Mouse (Mus musculus) MEL (cell line): ENCODE results near the gene Psmd3. TPM values are rescaled to one million over a fixed set of nuclear protein-coding genes. Genes with fewer than 3 reads are reported as not detected.

Experiments
- DNase-seq: peaks from one replicate; pipeline ENCODE4 v3.0.0; 2011; ENCODE audit warnings: low read depth, low spot score
- H3K27ac ChIP-seq: 2 replicates; pipeline ENCODE4 v1.5.1; 2012; ENCODE audit warnings: low read depth, mild to moderate bottlenecking, control low read depth, low read length, moderate library complexity; ENCODE audit not compliant: control insufficient read depth
- H3K27me3 ChIP-seq, 2 experiments: fragments of 150-350 bp in 1 of 2; sonication (generic) in 1 of 2; 2 replicates each; pipeline ENCODE4 v1.6.1; 2012; ENCODE audit warnings: low read length in 2 of 2, mild to moderate bottlenecking in 2 of 2, improper control_type of control experiment in 1 of 2, moderate library complexity in 1 of 2; ENCODE audit not compliant: insufficient read depth in 2 of 2, control insufficient read depth in 1 of 2
- H3K36me3 ChIP-seq, 2 experiments: 2 replicates each; pipeline ENCODE4 v1.6.1; 2012 to 2014; ENCODE audit warnings: low read length in 2 of 2, improper control_type of control experiment in 1 of 2, inconsistent platforms in 1 of 2, mild to moderate bottlenecking in 1 of 2; ENCODE audit not compliant: insufficient read depth in 2 of 2, control insufficient read depth in 1 of 2
- H3K4me1 ChIP-seq, 2 experiments: fragments of 150-350 bp in 1 of 2; sonication (generic) in 1 of 2; 2 replicates each; pipeline ENCODE4 v1.6.1; 2012; ENCODE audit warnings: low read length in 2 of 2, improper control_type of control experiment in 1 of 2, mild to moderate bottlenecking in 1 of 2; ENCODE audit not compliant: insufficient read depth in 2 of 2, control insufficient read depth in 1 of 2
- H3K4me3 ChIP-seq, 2 experiments: fragments of 150-350 bp in 1 of 2; sonication (generic) in 1 of 2; 2 replicates each; pipeline ENCODE4 v1.5.1; 2012; ENCODE audit warnings: low read depth in 2 of 2, low read length in 2 of 2, mild to moderate bottlenecking in 2 of 2, moderate library complexity in 2 of 2, control low read depth in 1 of 2, improper control_type of control experiment in 1 of 2; ENCODE audit not compliant: control insufficient read depth in 1 of 2, insufficient read depth in 1 of 2
- H3K79me2 ChIP-seq: 2 replicates; pipeline ENCODE4 v1.6.1; 2012; ENCODE audit warnings: mild to moderate bottlenecking, low read length, moderate library complexity; ENCODE audit not compliant: control insufficient read depth, poor library complexity, insufficient read depth
- H3K9ac ChIP-seq: 2 replicates; pipeline ENCODE4 v1.6.1; 2012; ENCODE audit warnings: low read depth, mild to moderate bottlenecking, control low read depth, low read length, moderate library complexity; ENCODE audit not compliant: control insufficient read depth, poor library complexity, severe bottlenecking
- H3K9me3 ChIP-seq: fragments of 150-350 bp; sonication (generic); replicated peaks from 2 replicates; pipeline ENCODE4 v1.6.1; 2012; ENCODE audit warnings: mild to moderate bottlenecking, low read length, improper control_type of control experiment, moderate library complexity; ENCODE audit not compliant: insufficient read depth
- BHLHE40 ChIP-seq: IDR thresholded peaks from 2 replicates; pipeline ENCODE4 v1.6.1; 2012; ENCODE audit warnings: low read depth, mild to moderate bottlenecking, inconsistent platforms, low read length, improper control_type of control experiment, borderline replicate concordance
- CHD2 ChIP-seq: IDR thresholded peaks from 2 replicates; pipeline ENCODE4 v1.6.1; 2011; ENCODE audit warnings: low read length, improper control_type of control experiment
- E2F4 ChIP-seq: IDR thresholded peaks from 2 replicates; pipeline ENCODE4 v1.6.1; 2011; ENCODE audit warnings: low read depth, low read length, improper control_type of control experiment, borderline replicate concordance
- EP300 ChIP-seq, 2 experiments: IDR thresholded peaks; 2 replicates each; pipeline ENCODE4 v1.6.1; 2011; ENCODE audit warnings: improper control_type of control experiment in 2 of 2, low read length in 2 of 2, low read depth in 1 of 2, mild to moderate bottlenecking in 1 of 2
- ETS1 ChIP-seq: IDR thresholded peaks from 2 replicates; pipeline ENCODE4 v1.6.1; 2012; ENCODE audit warnings: low read depth, mild to moderate bottlenecking, inconsistent platforms, low read length, improper control_type of control experiment, moderate library complexity
- HCFC1 ChIP-seq: IDR thresholded peaks from 2 replicates; pipeline ENCODE4 v1.6.1; 2012; ENCODE audit warnings: low read depth, mild to moderate bottlenecking, inconsistent platforms, low read length, improper control_type of control experiment, moderate library complexity
- JUND ChIP-seq: IDR thresholded peaks from 2 replicates; pipeline ENCODE4 v1.6.1; 2011; ENCODE audit warnings: low read depth, mild to moderate bottlenecking, improper control_type of control experiment, low read length
- KAT2A ChIP-seq: conservative IDR thresholded peaks from 2 replicates; pipeline ENCODE4 v1.6.1; 2012; ENCODE audit warnings: low read depth, low read length, improper control_type of control experiment, inconsistent platforms
- MAZ ChIP-seq: IDR thresholded peaks from 2 replicates; pipeline ENCODE4 v1.6.1; 2012; ENCODE audit warnings: low read depth, mild to moderate bottlenecking, inconsistent platforms, low read length, improper control_type of control experiment
- MYB ChIP-seq: IDR thresholded peaks from 2 replicates; pipeline ENCODE4 v1.6.1; 2011; ENCODE audit warnings: mild to moderate bottlenecking, low read depth, low read length, improper control_type of control experiment
- MYC ChIP-seq: IDR thresholded peaks from 2 replicates; pipeline ENCODE4 v1.6.1; 2011; ENCODE audit warnings: low read depth, mild to moderate bottlenecking, low read length, improper control_type of control experiment, moderate library complexity
- NELFE ChIP-seq: IDR thresholded peaks from 2 replicates; pipeline ENCODE4 v1.6.1; 2011; ENCODE audit warnings: low read depth, low read length, improper control_type of control experiment
- NRF1 ChIP-seq: IDR thresholded peaks from 2 replicates; pipeline ENCODE4 v1.6.1; 2014; ENCODE audit warnings: low read depth, mild to moderate bottlenecking, inconsistent platforms, low read length, improper control_type of control experiment, moderate library complexity; ENCODE audit not compliant: poor library complexity, insufficient read depth, severe bottlenecking
- POLR2A ChIP-seq, 2 experiments: IDR thresholded peaks; 2 replicates each; pipeline ENCODE4 v1.6.1; 2011 to 2012; ENCODE audit warnings: low read length in 2 of 2, mild to moderate bottlenecking in 2 of 2, control low read depth in 1 of 2, improper control_type of control experiment in 1 of 2, low read depth in 1 of 2, moderate library complexity in 1 of 2; ENCODE audit not compliant: control insufficient read depth in 1 of 2, insufficient read depth in 1 of 2, poor library complexity in 1 of 2
- POLR2AphosphoS5 ChIP-seq: IDR thresholded peaks from 2 replicates; pipeline ENCODE4 v1.6.1; 2012; ENCODE audit warnings: low read depth, borderline replicate concordance, mild to moderate bottlenecking, inconsistent platforms, low read length, moderate library complexity, mixed read lengths
- RAD21 ChIP-seq: IDR thresholded peaks from 2 replicates; pipeline ENCODE4 v1.6.1; 2011; ENCODE audit warnings: mild to moderate bottlenecking, low read depth, low read length, improper control_type of control experiment
- SIN3A ChIP-seq: IDR thresholded peaks from 2 replicates; pipeline ENCODE4 v1.6.1; 2012; ENCODE audit warnings: low read length, improper control_type of control experiment, inconsistent platforms
- TAL1 ChIP-seq: IDR thresholded peaks from 2 replicates; pipeline ENCODE4 v1.6.1; 2012; ENCODE audit warnings: mild to moderate bottlenecking, inconsistent platforms, low read length, moderate library complexity, mixed read lengths
- TCF12 ChIP-seq: IDR thresholded peaks from 2 replicates; pipeline ENCODE4 v1.6.1; 2014; ENCODE audit warnings: low read depth, mild to moderate bottlenecking, inconsistent platforms, low read length, improper control_type of control experiment, moderate library complexity
- UBTF ChIP-seq: IDR thresholded peaks from 2 replicates; pipeline ENCODE4 v1.6.1; 2012; ENCODE audit warnings: low read depth, mild to moderate bottlenecking, inconsistent platforms, low read length, improper control_type of control experiment, moderate library complexity, borderline replicate concordance; ENCODE audit not compliant: insufficient read depth
- USF2 ChIP-seq, 2 experiments: IDR thresholded peaks; 2 replicates each; pipeline ENCODE4 v1.6.1; 2011 to 2012; ENCODE audit warnings: improper control_type of control experiment in 2 of 2, low read length in 2 of 2, borderline replicate concordance in 1 of 2, inconsistent platforms in 1 of 2, low read depth in 1 of 2, mild to moderate bottlenecking in 1 of 2; ENCODE audit not compliant: insufficient read depth in 1 of 2
- ZKSCAN1 ChIP-seq: IDR thresholded peaks from 2 replicates; pipeline ENCODE4 v1.6.1; 2012; ENCODE audit warnings: low read depth, mild to moderate bottlenecking, inconsistent platforms, low read length, improper control_type of control experiment, moderate library complexity
- ZMIZ1 ChIP-seq: IDR thresholded peaks from 2 replicates; pipeline ENCODE4 v1.6.1; 2012; ENCODE audit warnings: low read depth, mild to moderate bottlenecking, inconsistent platforms, low read length, improper control_type of control experiment, moderate library complexity
- ZNF384 ChIP-seq: IDR thresholded peaks from 2 replicates; pipeline ENCODE4 v1.6.1; 2012; ENCODE audit warnings: low read depth, mild to moderate bottlenecking, inconsistent platforms, low read length, improper control_type of control experiment
- polyA plus RNA-seq, 2 experiments: library from polyadenylated mRNA; stranded (reverse) in 1 of 2; unstranded in 1 of 2; fragments of >175 nt in 1 of 2; fragments of >200 nt in 1 of 2; gene quantifications; 2 replicates each; pipeline versions ENCODE4 v1.2.1 to v1.2.4; 2012; ENCODE audit warnings: low replicate concordance in 2 of 2, low read depth in 1 of 2; ENCODE audit not compliant: insufficient read length in 2 of 2, insufficient read depth in 1 of 2, missing spikeins in 1 of 2
- total RNA-seq: library from RNA; depleted of rRNA; stranded (reverse); fragments of 300-350 nt; gene quantifications from 2 replicates; pipeline ENCODE4 v1.2.3, GENCODE M21; 2012

Psmd3 gene
- total and polyA plus RNA-seq, 3 experiments: 214 to 417 (median 350) TPM

GRCm38 (mm10) chr11:98723098-98723497 lies 40.7 kb downstream of the Psmd3 start:
- no peak for DNase-seq
- no peaks in the 10 kb centered on the region for H3K79me2 ChIP-seq
- H3K27me3 ChIP-seq: no peaks in the 10 kb centered on the region
- no peaks in the 10 kb centered on the region for H3K4me1 ChIP-seq
- TF ChIP-seq ETS1 (no peak), MYC (no peak), CHD2 (no peak), TCF12 (no peak), UBTF (no peak), EP300 (IDR thresholded peaks at IDR 0.05; ENCODE audit: low read depth in 1 of 2, low read length in 2 of 2) (no peak), MYB (no peak), POLR2A (IDR thresholded peaks at IDR 0.05; ENCODE audit: control insufficient read depth in 1 of 2, insufficient read depth in 1 of 2, low read depth in 1 of 2, low read length in 2 of 2, poor library complexity in 1 of 2) (no peak), HCFC1 (no peak), E2F4 (no peak), SIN3A (no peak), TAL1 (no peak), ZMIZ1 (no peak), RAD21 (no peak), MAZ (no peak), ZKSCAN1 (no peak), BHLHE40 (no peak), NRF1 (no peak)
- no peak overlapping the region for H3K9ac ChIP-seq
- H3K27ac ChIP-seq: no peak overlapping the region
- H3K4me3 ChIP-seq: no peak overlapping the region
- H3K36me3 ChIP-seq: no peaks in the 10 kb centered on the region
- no peaks in the 10 kb centered on the region for H3K9me3 ChIP-seq

- Histone ChIP-seq H3K79me2 (peaks cover 1% of the 10 kb centered on the region; the same call in 1 of the 2 replicates), H3K9ac (no peak overlapping the region), H3K36me3 (peaks cover 0 to 9% of the 10 kb centered on the region in 2 experiments; a peak in 2 of 4 replicates), H3K27ac (no peak overlapping the region), H3K4me3 (no peak overlapping the region), H3K4me1 (peaks cover 3 to 9% of the 10 kb centered on the region in 2 experiments; a peak in 2 of 4 replicates), H3K9me3 (no peaks in the 10 kb centered on the region), H3K27me3 (no peaks in the 10 kb centered on the region)
- DNase-seq: no peak
- no peak for TF ChIP-seq KAT2A
- no peak for TF ChIP-seq SIN3A
- TF ChIP-seq ZNF384: no peak
- no peak for TF ChIP-seq POLR2A (IDR thresholded peaks at IDR 0.05; ENCODE audit: control insufficient read depth in 1 of 2, insufficient read depth in 1 of 2, low read depth in 1 of 2, low read length in 2 of 2, poor library complexity in 1 of 2)
- TF ChIP-seq HCFC1: no peak
- TF ChIP-seq NELFE: no peak
- TF ChIP-seq USF2 (IDR thresholded peaks at IDR 0.05; ENCODE audit: borderline replicate concordance in 1 of 2, insufficient read depth in 1 of 2, low read depth in 1 of 2, low read length in 2 of 2): no peak
- TF ChIP-seq CHD2: no peak
- TF ChIP-seq UBTF: no peak
- no peak for TF ChIP-seq POLR2AphosphoS5
- TF ChIP-seq JUND: no peak
- no peak for TF ChIP-seq MYC
These were observed 43.7 kb downstream of the Psmd3 start for GRCm38 (mm10) chr11:98725926-98726506.
